Mouse (Mus musculus): ENCODE results near the gene Capns1.
"Not testable (repeated sequence)": the region's sequence is repeated elsewhere in the genome, so short reads cannot be mapped to it uniquely, and the experiment has no call there.

Gene Capns1

DNA sequence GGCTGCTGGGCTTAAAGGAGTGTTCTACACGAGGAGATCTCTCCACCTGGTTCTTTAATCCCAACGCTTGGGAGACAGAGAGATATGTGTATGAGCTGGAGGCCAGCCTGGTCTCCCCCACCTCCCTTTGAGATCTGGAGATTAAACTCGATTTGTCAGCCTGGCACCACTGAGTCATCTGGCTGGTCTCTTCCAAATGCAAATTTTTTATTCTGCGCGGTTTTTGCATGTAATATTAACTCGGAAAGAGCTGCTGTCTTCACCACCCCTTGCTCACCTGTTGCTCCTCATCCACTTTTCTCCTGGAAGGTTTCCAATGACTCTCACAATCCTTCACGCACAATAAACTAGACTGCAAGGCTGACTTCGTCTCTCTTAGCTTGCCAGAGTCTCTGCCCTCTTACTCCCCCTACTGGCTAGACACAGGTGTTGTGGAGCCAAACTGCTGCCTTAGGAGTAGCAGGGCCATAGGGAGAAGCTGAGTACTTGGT, at the start of gene Capns1:
TSS of gene Capns1 (minus strand) at position 331 of the 491 bp plus-strand sequence.
- peak; percentile 73 for DNase-seq (ENCODE audit: extremely low spot score, low read depth, low spot score)

DNA sequence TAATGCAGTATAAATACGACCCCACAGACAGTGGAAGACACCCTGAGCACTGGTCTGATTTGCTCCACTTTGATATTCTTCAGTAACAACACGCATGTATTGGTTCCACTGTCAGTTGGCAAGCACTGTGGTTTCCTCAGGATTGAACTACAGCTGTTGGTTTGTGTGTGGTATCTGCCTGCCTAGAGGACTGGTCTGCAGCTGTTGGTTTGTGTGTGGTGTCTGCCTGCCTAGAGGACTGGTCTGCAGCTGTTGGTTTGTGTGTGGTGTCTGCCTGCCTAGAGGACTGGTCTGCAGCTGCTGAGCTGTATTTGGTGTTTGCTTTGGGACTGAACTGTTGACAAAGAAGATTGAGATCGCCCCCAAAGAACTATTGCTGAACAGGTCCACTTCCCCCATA, 38.8 kb upstream of the Capns1 start:
- not testable (repeated sequence) for DNase-seq (ENCODE audit: extremely low spot score, low read depth, low spot score)

DNA sequence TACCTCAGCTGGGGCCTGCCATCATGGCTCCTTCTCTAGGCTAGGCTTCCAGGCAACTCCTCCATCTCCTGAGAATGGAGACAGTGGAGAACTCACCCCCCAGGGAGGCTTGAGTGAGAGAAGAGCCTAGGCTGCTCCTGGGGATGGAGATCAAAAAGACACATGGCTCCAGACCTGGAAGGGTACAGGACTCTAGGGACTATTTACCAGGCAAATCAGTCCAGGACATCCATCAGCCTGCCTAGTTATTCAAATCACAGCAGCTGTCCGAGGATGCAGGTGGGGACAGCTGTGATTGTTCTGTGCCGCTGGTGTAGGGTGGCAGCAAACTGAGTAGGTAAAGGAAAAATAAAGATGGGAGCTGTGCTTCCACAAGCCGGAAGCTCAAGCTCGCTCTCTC, 37.0 kb upstream of the Capns1 start, which contains the start of gene Ovol3:
TSS of gene Ovol3 (minus strand) at position 101 of the 400 bp plus-strand sequence.
- DNase-seq (ENCODE audit: extremely low spot score, low read depth, low spot score): no peak

DNA sequence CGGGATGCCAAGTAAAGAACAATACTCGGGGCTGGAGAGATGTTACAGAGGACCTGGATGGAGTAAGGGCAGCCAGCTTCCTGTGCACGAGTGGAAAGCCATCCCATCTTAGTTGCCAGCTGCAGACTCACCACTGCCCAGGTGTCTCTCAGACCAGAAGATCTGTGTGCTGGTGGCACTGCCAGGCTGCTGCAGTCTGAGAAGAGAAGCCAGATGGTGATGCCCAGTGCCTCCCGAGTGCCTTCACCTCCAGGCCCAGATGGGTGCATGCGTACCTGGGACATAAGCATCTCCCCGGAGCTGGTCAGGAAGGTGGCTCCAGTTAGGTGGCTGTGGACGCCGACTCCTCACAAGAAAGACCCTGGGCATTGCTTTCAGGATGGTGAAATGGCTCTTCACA, 36.5 kb upstream of the Capns1 start:
- no peak for DNase-seq (ENCODE audit: extremely low spot score, low read depth, low spot score)

DNA sequence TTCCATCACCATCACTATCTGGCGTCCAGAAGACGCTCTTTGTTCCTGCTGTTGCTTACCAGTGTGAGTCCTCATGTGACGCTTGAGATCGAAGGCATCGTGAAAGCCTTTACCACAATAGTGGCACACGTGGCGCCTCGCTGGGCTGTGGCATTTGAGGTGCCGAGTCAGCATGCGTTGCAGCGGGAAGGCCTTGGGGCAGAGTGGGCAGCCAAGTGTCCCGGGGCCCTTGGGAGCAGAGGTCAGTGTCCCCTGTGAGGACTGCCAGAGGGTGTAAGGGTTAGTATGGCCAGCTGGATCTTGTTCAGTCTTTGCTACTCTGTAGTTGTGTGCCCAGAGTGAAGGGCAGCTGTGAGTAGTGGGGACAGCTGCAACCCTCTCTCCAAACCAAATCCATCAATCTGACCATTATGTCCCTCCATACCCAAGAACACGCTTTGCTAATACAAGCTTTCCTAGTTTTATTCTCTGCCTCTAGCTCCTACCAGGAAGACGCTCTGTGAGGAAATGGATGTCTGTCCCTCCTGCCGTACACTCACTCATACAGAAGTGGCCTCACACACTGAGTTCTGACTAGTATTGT, 35.8 kb upstream of the Capns1 start:
- DNase-seq (ENCODE audit: extremely low spot score, low read depth, low spot score): no peak

DNA sequence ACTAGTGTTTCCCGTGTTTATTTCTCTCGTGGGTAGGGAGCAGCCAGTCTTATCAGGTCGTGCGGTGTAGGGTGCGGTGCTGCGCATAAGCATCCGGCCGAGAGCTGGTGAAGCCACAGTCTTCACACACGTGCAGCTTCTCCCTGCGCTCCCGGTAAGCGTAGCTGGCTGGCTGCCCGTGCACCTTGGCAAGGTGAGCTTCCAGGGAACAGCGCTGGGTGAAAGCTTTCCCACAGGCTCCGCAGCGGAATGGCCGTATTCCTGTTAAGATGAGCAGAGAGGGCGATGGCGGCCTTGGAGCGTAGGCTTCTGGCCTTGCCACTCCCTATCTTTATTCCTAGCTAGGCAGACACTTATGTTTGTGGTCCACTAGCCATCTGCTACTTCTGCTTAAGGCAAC, 34.8 kb upstream of the Capns1 start:
- DNase-seq (ENCODE audit: extremely low spot score, low read depth, low spot score): no peak

DNA sequence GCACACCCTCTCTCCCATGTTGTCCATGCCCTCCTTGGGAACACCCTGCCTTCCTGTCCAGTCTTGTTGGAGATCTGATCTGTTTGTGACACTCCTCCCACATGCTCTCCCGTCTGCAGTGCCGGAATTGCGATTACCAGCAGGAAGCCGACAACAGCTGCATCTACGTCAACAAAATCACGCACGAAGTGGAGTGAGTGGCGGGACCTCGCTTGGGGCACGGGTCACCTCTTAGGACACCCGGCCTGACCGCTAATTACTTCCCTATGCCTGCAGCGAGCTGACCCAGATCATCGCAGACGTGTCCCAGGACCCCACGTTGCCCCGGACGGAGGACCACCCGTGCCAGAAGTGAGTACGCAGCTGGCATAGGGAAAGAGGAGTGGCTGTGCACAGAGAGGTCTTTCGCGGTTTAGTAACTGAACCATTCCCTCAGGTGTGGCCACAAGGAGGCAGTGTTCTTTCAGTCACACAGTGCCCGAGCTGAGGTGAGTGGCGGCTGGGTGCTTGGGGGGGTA, 34.1 kb upstream of the Capns1 start:
- DNase-seq (ENCODE audit: extremely low spot score, low read depth, low spot score): peak; percentile 31

DNA sequence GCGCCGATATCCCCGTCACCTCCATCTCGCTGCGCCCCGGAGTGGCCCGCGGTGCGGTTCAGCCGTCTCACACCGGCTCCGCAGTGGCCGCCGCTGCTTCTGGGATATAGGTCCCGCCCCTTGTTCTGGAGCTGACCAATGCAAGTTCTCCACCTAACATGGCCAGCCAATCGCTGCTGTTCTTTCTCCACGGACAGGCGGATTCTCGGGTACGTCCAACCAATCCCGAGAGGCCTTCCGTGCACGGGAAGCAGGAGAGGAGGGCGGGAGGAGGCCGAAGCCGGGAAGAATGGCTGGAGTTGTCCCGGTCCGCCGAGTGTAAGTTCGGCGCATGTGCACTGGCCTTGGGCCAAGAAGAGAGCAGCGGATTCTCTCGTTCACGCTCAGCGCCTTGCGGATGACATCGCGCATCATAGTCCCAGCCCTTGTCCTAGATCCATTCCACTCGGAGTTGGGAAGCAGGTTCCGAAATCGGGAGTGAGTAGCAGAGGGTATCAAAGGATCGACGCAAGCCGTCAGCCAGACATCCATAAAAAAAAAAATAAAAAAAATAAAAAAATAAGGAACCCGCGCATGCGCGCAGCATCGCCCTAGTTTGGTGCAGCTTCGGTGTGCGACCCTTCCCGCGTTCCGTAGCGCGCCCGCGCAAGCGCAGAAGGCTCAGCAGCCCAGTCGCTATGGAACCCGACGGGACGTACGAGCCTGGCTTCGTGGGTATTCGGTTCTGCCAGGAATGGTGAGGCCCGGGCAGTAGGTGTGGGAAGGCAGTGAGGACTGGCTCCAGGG, 33.3 kb upstream of the Capns1 start, which contains the start of the genes Polr2i and Tbcb:
TSS of gene Polr2i (plus strand) at position 280 of the 786 bp plus-strand sequence.
TSS of gene Tbcb (minus strand) at position 604 of the 786 bp plus-strand sequence.
- peak; percentile 95 for DNase-seq (ENCODE audit: extremely low spot score, low read depth, low spot score)

DNA sequence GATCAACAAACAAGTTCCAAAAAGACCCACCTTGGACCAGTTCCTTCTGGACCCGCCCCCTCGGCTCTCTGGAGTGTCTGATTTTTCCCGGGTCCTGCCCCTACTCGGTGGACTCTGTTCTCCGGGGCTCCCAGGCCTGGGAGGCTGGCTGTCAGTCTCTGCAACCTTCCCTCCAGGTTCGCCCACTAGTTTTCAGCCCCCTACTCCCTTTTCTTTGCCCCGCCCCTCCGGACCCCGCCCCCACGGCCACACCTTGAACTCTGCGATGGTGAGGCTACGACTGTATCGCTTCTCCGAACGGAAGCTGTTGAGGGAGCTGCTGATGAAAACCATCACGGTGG, 32.7 kb upstream of the Capns1 start:
- DNase-seq (ENCODE audit: extremely low spot score, low read depth, low spot score): no peak

DNA sequence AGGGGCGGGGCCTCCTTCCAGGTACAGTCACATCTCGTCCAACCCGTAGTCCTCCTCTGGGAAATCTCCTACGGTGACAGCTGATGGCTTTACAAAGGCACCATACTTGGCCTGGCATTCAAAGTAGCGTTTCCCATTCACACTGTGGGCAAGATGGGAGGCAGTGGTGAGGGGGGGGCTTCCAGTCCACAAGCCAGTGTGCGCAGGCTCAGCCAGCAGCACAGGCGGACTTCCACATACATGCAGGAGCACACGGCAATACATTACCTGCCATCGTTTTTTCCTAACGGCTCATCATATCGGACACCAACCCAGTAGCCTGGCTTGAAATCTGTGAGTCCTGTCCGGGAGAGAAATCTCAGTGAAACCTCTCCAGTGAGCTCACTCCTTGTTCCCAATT, 25.6 kb upstream of the Capns1 start:
- no peak for DNase-seq (ENCODE audit: extremely low spot score, low read depth, low spot score)

DNA sequence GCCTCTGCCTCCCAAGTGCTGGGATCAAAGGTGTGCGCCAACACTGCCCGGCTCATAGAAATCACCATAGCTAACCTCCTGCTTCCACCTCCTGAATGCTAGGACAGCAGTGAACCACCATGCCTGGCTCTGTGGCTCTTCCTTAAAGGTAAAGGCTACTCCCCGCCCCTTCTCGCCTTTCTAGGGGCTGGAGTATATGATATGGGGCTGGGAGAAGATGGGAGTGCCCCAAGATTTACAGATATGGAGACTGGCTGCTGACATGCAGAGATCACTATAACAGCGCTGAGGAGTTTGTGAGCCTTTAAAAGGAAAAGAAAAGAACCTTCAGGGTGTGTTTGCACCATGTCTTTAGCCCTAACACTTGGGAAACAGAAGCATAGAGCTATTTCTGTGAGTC, 23.6 kb upstream of the Capns1 start:
- DNase-seq (ENCODE audit: extremely low spot score, low read depth, low spot score): no peak

DNA sequence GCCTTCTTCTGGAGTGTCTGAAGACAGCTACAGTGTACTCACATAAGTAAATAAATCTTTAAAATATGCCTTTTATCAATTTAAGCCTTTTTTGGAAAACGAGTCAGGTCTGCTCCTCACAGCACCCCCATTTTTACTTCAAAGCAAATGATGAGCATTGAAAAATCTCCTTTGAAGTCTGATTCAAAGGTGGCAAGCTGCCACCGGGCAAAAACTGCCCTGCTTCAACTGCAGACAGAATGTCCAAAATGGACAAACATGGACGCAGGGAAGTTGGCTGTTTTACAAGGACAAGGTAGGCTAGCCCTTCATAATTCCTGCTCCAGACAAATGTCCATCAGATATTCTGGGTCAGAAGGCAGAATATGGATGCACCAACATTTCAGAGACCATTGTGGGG, 22.8 kb upstream of the Capns1 start:
- DNase-seq (ENCODE audit: extremely low spot score, low read depth, low spot score): no peak

DNA sequence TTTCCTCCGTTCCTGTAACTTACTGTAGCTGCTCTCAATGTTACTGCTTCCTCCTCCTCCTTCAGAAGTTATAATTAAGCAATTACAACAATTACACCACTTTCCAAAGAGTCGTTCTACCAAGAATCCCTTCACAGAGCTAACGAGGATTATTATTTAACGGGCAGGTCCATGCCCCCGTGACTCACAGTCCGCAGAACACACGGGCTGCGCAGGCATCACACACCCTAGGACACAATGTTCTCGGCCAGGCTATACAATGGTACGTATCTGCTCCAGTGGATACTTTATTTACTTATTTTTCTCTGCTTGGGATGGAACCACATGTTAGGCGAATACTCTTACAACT, 21.4 kb upstream of the Capns1 start:
- no peak for DNase-seq (ENCODE audit: extremely low spot score, low read depth, low spot score)

DNA sequence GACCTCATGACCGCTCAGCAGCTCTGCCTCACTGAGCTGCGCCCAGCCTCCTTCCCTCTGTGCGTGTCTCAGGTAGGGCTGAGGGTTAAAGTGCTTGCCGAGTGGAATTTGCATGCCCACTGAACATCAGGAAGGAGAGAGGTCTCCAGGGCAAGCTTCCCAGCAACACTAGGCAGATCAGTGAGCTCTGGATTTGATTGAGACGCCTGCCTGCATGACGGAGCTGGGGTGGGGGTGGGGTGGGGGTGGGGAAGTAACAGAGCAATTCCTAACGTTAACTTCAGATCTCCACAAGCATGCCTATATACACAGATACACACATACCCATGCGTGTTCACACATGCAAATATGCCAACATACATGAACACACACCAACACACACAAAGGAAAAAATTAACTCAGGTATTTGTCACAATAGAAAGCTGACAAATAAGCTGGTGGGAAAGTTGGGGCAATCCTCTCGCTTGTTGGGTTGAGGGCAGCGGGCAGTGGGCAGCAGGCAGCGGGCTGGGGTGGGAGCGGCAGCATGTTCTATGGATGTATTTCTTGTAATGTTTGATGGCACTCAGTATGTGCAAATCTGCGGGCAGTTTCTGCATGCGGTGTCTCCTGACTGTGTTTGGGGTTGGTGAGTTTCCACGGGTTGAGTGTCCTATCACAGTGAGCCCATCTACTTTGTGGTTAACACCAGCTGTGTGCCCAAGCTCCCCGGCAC, 20.8 kb upstream of the Capns1 start:
- DNase-seq (ENCODE audit: extremely low spot score, low read depth, low spot score): peak; percentile 47

DNA sequence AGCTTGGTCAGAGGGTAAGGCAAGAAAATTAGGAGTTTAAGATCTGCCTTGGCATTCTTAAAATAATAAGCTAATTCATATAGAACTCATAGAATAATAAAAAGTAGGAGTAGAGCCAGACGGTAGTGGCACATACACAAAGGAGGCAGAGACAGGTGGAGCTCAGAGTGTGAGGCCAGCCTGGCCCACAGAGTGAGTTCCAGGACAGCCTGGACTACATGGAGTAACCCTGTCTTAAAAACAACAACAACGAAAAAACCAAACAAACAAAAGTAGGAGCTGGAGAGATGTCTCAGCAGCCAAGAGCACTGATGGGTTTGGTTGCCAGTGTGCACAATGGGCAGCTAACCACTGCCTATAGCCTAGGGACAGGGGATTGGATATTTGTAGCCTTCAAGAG, 18.7 kb upstream of the Capns1 start:
- DNase-seq (ENCODE audit: extremely low spot score, low read depth, low spot score): no peak

DNA sequence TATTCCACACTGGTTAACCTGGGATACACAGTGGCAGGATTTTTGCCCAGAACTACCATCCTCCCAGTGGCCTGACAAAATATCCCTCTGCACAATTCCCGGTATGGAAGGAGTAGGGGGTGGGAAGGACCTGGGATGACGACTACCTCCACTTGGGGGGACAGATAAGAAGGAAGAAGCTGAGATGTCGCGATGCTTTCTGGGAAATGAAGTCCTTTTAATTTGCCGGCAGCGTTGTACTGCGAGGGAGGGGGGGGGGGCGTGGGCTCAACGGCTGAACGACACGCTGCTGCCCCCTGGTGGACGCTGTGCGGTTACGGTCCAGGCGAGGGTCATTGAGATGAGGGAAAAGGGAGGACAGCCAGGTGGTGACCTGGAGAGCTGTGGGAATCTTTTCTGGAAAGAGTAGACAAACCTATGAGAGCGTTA, 18.1 kb upstream of the Capns1 start:
- no peak for DNase-seq (ENCODE audit: extremely low spot score, low read depth, low spot score)

DNA sequence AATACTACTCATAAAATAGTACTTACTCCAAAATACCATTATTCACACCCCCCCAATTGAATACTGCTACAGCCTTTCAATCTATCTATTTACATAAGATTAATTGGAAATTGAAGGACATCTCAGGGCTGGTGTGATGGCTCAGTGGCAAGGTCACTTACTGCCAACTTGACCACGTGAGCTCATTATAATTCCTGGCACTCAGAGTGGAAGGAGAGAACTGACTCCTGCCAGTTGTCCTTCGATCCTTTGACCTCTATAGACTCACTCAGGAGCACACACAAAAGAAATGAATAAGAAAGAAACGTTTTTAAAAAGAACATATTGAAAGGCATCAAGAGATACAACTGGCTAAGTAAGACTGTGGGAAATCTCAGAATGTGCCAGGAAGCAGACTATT, 17.3 kb upstream of the Capns1 start:
- DNase-seq (ENCODE audit: extremely low spot score, low read depth, low spot score): no peak

DNA sequence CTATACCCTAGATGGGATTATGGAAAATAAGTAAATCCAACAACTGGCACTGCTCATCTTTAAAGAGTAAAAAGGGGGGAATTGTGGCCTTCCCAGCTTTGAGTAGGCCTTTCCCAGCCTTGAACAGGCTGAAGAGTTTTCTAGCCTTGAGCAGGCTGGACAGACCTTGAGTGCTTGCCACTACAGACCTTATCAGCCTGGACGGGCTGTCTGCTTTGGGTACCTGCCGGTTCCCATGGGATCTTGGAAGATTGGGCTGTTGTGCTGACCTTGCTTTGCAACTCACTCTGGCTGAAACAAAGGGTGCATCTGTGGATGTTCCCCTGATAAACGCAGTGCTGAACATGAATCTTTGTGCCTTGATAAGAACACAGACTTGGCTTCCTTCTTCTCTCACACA, 15.3 kb upstream of the Capns1 start:
- no peak for DNase-seq (ENCODE audit: extremely low spot score, low read depth, low spot score)

DNA sequence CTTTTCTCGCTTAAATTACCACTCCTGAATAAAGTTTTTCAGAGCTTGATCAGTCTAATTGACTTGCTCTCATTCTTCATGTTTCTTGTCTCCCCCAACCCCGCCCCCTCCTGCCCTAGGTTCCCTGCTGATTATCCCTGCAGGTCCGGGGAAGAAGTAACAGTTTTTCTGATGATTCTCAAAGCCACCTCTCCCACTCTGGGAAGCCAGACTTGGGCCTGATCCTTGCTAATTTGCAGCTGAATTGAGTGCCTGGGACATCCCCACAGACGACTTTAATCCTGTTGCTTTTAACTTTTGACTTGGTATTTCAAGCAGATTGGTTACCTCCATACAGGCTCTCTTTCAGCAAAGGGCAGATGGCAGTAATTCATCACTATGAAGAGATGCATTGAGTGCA, 12.4 kb upstream of the Capns1 start:
- DNase-seq (ENCODE audit: extremely low spot score, low read depth, low spot score): no peak

DNA sequence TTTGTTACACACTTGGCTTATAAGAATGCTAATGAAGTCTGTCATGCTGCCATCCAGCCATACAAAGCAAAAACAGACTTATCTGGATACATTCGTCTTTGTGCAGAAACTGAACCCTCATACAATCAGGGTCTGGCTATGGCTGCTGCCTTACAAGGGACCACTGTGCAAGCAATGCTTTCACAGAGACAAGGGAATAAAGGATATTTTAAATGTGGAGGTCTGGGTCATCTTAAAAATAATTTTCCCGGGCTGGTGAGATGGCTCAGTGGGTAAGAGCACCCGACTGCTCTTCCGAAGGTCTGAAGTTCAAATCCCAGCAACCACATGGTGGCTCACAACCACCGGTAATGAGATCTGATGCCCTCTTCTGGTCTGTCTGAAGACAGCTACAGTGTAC, 7.8 kb upstream of the Capns1 start:
- DNase-seq (ENCODE audit: extremely low spot score, low read depth, low spot score): not testable (repeated sequence)

DNA sequence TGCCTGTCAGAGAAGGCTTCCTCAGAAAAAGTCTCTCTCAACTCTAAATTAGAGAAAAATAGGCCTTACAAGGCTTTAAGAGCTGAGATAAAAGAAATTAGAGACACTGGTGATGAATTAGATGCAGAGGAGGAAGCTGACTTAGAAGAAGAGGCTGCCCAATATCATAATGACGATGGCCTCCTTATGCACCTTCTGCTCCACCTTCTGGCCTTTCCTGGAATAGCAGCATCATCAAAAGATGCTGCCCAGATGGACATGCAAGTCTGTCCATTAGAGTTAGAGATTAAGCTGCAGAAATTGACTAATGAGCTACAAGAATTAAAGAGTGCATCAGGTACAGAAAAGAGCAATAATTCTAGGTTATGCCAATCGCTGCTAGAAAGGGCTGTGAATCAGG, 6.8 kb upstream of the Capns1 start:
- DNase-seq (ENCODE audit: extremely low spot score, low read depth, low spot score): no peak

DNA sequence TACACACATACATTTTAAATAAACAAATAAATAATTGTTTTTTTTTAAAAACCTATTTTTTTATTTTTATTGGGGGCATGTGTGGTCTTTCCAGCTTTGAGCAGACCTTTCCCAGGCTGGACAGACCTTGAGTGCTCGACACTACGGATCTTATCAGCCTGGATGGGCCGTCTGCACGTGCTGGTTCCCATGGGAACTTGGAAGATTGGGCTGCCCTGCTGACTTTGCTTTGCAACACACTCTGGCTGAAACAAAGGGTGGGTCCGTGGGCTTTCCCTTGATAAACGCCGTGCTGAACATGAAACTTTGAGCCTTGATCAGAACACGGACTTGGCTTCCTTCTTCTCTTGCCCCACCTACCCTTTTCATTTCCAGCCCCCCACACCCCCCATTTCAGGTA, 5.8 kb upstream of the Capns1 start:
- DNase-seq (ENCODE audit: extremely low spot score, low read depth, low spot score): no peak

All from hindlimb bud, embryonic 11.5 days (tissue).